Mouse (Mus musculus) testis, postnatal 14 days (tissue): ENCODE data around the gene Sorcs2.

Source experiments
- DNase-seq: peaks from one replicate; pipeline ENCODE4 v3.0.0; 2021; ENCODE audit warnings: low spot score

The Sorcs2 gene

GRCm38 (mm10) chr5:36069503-36070360, 328.2 kb downstream of the Sorcs2 start:
- DNase-seq: peak; percentile 53

GRCm38 (mm10) chr5:36067651-36068181, 330.2 kb downstream of the Sorcs2 start:
- DNase-seq: no peak

DNA sequence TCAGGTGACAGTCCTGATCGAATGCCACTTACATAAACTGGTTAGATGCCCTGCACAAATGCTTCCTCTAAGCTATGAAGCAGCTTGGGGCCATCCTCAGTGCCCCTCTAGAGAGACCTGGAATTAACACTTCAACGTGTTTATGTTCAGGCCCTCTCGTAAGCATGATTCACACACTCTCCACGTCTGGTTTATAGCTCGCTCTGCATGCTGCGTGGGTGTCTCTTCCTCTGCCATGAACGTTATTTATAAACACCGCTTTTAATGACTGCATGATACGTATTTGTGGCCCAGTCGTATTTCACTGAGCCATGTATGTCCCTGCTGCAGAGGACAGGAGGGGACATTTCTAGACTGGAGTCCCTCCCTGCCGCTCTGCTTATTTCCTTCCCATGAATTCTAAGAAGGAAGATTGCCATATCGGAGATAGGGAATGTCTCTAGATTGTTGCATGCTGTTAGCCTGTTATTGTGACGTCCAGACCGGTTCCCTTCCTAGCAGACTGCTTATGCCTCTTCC, 340.1 kb downstream of the Sorcs2 start:
- no peak for DNase-seq

GRCm38 (mm10) chr5:36056921-36057320, 341.0 kb downstream of the Sorcs2 start:
- no peak for DNase-seq

GRCm38 (mm10) chr5:36055876-36056275, 342.1 kb downstream of the Sorcs2 start:
- DNase-seq: no peak

DNA sequence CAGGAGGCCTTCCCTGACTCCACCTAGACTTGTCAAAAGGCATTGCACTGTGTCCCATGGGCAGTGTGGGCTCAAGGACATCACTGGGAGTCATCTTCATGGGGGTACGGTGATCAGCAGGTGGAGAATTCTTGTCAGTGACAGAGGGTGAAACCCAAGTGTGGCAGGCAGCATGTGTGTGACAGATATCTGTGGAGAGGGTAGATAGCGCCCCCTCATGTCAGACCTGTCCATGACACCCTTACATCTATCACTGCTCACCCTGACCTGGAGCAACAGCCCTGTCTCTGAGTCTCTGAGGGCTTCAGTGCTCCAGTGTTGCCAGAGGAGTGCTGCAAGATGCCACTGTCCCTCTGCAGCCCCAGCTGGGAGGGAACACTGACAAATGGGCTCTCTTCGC, 343.4 kb downstream of the Sorcs2 start:
- no peak for DNase-seq

DNA sequence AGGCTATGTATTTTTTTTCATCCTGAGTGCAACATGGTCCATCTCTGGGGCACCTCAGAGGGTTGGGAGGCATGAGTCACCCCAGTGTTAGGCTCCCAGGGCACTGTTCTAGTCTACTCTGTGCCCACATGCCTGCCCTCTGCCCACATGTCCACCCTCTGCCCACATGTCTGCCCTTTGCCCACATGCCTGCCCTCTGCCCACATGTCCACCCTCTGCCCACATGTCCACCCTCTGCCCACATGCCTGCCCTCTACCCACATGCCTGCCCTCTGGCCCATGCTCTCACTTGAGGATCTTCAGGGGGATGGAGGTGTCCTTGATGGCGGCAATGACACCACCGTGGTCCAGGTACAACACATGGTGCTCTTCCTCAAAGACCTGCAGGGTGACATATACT, 354.8 kb downstream of the Sorcs2 start:
- no peak for DNase-seq

DNA sequence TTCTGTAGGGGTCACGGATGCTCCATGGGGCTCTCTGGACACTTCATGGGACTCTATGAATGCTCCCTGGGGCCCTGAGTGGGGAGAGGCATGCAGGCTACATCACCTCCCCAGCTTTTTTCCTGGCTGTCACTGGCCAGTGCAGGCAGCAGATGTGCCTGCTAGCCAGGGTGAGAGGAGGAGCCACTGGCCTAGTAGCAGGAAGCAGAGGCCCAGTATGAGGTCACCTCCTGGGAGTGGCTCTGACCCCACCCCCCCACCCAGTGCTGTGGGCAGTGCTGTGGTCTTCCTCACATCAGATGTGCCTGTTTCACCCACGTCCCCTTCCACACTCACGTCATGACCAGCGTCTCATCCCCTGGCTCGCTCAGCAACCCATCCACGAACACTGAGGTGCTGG, 356.2 kb downstream of the Sorcs2 start:
- no peak for DNase-seq

DNA sequence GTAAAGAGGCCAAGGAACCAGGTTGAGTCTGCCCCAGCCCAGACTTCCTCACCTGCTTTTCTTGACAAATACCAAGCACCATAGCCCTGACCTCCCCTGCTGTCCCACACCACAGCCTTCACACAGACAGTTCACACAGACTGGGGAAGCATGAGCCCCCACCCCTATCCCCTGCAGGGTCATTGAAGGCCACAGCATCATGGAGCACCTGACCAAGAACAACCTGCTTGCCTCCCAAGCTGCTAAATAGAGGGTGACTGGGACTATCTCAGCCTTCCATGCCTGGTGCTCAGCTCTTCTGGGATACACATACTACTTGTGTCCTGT, 356.7 kb downstream of the Sorcs2 start:
- no peak for DNase-seq

- peak; percentile 20 for DNase-seq
These were observed 357.3 kb downstream of the Sorcs2 start for GRCm38 (mm10) chr5:36040398-36041235.

GRCm38 (mm10) chr5:36039596-36039995, 358.3 kb downstream of the Sorcs2 start:
- DNase-seq: no peak

GRCm38 (mm10) chr5:36033531-36034426, 364.2 kb downstream of the Sorcs2 start:
- peak; percentile 27 for DNase-seq

DNA sequence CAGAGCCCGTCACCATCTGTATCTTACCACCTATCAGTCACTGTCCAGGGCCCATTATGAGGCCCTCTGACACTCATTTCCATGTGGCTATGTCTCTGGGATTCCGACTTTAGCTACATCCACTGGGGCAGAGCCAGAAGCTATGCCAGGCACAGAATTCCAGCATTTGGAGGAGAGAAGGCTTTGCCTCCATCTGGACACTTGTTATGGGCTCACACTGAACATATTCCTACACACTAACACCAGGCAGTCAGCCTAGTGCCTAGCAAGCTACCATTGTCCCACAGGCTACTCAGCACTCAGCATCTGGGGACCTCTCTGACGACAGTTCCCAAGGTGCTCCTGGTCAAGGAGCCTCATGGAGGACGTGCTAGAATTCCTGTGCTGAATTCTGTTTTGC, 372.9 kb downstream of the Sorcs2 start:
- no peak for DNase-seq

GRCm38 (mm10) chr5:36024003-36024685, 373.8 kb downstream of the Sorcs2 start:
- DNase-seq: no peak

- no peak for DNase-seq
These were observed 375.6 kb downstream of the Sorcs2 start for GRCm38 (mm10) chr5:36022361-36022760.

GRCm38 (mm10) chr5:36021091-36021490, 376.8 kb downstream of the Sorcs2 start:
- no peak for DNase-seq

- DNase-seq: no peak
These were observed 379.6 kb downstream of the Sorcs2 start for GRCm38 (mm10) chr5:36018366-36018765.

- no peak for DNase-seq
These were observed 388.5 kb downstream of the Sorcs2 start for GRCm38 (mm10) chr5:36009405-36009804.

GRCm38 (mm10) chr5:36007649-36008048, 390.3 kb downstream of the Sorcs2 start:
- no peak for DNase-seq

GRCm38 (mm10) chr5:36006586-36006985, 391.4 kb downstream of the Sorcs2 start:
- no peak for DNase-seq

GRCm38 (mm10) chr5:36006106-36006505, 391.8 kb downstream of the Sorcs2 start:
- no peak for DNase-seq
